Mouse (Mus musculus) right cerebral cortex, adult 2 months (tissue): ENCODE results near the gene Herpud1.
A peak's percentile ranks its signal among the peaks of the same experiment; 100 is the strongest.

Experiments
- DNase-seq, 2 experiments: peaks; one replicate each; pipeline ENCODE4 v3.0.0; 2021 to 2022; ENCODE audit warnings: low spot score in 2 of 2

The Herpud1 gene

DNA sequence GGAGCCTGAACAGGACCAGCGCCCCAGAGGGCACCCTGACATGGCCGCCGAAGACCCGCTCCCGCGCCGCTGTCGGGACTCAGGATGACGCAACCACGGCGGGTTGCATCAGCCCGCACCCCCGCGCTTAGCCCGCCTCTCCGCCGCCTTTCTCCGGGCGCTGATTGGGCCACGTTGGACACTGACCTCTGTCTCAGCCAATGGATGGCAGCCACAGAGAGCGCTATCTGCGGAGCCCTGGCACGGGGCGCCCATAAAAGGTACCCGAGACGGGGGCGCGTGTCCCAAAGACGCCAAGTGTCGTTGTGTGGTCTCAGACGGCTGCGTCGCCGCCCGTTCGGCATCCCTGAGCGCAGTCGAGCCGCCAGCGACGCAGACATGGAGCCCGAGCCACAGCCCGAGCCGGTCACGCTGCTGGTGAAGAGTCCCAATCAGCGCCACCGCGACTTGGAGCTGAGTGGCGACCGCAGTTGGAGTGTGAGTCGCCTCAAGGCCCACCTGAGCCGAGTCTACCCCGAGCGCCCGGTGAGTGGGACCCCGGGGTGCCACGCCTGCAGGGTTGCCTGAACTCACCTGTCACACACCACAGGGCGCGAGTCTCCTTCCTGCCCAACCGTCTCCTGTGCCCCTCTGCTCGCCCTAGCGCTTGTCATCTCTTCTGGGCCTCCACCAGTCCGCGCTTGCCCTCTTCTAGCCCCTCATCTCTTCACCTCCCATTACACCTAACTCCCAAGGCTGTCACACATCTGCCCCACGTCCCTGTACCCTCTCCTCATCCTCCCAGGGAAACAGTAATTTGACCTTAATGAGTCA lies at the start of gene Herpud1:
Gene Herpud1 (plus strand): TSS at position 225 of the 813 bp plus-strand sequence.
- peak; percentile 99 for DNase-seq

DNA sequence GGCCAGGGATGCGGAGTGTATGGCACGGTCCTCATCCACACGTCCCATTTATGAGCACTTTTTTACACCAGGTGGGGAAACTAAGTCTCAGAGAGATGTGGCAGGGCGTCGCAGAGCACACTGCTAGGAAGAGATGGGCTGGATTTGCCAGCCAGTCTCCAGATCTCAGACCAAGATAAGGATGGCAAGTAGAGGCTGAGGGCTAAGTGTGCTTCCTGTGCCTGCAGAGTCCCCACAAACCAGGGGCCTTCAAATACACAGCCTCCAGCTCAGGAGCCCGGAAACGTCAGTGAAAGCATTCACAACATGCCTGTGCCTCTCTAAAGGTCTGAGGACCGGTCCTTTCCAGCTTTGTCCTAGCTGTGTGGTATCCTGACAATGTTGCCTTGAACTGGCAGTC lies 48.7 kb upstream of the Herpud1 start:
- DNase-seq, result no peak

DNA sequence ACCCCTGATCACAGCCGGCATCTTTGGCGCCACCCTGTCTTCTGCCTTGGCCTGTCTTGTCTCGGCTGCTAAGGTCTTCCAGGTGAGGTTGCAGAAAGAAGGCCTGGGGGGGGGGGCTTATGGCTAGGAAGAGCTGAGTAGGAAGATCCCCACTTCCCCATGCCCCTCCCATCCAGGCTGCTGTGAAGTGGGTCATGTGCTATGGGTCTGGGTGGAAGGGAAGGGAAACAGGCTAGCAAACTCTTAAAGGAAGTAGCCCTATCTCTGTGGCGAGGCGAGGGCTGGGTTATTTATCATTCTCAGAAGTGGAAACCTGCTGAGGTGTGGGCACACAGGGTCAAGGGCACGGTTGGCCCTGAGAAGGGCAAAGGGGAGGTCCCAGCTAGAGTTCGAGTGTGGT lies 45.4 kb upstream of the Herpud1 start:
- no peak for DNase-seq

DNA sequence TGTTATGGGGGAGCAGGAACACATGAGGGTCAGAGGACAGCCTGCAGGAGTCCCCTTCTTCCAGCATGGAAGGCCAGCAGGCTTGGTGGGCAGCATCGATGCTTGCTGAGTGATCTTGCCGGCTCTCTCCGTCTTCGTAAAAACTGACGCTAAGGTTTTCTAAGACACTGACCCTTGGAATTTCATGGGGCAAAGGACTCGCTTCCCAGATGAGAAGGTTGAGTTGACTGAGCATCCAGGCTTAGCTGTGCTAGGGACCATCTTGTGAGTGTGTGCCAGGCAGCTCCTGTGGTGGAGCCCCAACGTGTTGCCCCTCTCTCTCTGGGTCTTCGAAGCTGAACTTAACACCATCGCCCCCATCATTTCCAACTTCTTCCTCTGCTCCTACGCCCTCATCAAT lies 43.5 kb upstream of the Herpud1 start:
- DNase-seq, result no peak

DNA sequence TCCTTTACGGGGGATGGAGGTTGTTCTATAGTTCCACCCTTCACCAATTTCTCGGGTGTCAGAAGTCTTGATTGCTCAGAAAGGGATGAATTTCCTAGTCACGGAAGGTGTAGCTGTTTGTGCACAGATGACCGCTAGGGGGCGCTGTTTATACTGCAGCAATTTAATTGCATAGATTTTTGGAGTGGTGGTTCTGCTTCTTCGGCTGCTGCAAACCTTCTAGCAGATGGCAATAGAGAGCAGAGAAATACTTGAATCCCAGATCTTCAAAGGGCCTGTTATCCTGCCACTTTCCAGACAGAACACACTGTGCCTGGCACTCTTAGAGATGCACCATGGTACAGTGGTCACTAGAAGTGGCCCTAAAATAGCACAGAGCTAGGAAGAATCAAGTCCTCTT lies 42.9 kb upstream of the Herpud1 start:
- DNase-seq, result peak; percentile 87 to 89

DNA sequence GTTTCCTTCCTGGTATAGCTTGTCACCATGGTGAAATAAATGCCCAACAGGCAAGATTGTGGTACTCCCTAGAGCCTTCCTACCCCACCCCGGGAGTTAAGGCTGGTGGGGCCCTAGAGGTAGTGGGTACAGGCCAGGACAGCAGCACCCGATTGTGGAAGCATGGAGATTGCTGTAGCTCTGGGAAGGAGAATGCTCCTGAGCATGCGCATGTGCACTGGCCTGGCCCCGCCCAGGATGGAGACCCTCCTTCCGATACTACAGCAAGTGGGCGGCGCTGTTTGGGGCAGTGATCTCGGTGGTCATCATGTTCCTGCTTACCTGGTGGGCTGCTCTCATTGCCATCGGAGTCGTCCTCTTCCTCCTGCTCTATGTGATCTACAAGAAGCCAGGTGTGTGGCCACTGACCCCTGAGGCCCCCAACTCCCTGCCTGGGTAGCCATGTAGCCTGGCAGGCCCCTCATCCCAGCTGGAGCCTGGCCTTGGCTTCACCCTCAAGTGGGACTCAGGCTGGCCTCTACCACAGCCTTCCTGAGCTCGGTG lies 42.4 kb upstream of the Herpud1 start:
- no peak for DNase-seq

DNA sequence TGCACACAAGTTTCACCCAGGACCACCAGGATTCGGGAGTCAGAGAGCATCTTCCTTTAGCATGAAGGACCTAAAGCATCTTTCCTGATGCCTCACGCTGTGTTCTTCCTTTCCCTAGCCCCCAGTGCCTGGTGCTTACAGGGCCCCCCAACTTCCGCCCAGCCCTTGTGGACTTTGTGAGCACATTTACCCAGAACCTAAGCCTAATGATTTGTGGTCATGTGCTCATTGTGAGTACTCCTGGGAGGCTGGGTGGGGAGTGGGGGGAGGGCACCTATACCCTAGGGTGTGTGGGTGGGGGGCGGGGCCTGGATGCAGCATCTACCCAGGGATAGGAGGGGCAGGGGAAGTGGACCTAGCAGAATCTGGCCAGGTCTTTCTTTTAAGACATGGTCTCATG lies 40.6 kb upstream of the Herpud1 start:
- no peak for DNase-seq

DNA sequence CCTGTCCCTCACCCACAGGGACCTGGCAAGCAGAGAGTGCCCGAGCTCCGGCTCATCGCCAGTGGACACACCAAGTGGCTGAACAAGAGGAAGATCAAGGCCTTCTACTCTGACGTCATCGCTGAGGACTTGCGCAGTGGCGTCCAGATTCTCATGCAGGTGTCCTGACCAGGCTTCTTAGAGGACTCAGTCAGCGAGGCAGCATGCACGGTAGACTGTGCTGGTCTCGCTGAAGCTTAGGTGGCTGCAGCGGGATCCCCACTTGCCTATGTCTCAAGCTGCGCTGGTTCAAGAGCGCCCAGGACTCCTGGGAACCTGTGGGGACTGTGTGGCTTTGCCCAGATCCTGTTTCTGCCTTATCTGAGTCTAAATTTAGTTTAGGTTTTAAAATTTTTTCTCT lies 40.0 kb upstream of the Herpud1 start:
- DNase-seq, result no peak

DNA sequence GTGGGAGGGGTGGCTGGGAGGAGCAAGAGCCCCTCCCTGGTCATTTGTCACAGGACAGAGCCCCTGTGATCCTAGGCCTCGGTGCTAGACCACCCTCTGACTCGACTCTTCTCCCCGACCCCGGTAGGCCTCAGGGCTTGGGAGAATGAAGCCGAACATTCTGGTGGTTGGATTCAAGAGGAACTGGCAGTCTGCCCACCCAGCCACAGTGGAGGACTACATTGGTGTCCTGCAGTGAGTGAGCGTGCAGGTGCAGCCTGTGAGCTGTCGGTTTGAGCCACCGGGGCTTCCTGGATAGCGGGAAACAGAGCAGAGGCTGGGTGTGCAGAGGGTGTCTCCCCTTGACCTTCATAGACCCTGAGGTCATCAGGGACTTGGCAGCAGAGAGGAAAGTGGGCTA lies 37.8 kb upstream of the Herpud1 start:
- no peak for DNase-seq

DNA sequence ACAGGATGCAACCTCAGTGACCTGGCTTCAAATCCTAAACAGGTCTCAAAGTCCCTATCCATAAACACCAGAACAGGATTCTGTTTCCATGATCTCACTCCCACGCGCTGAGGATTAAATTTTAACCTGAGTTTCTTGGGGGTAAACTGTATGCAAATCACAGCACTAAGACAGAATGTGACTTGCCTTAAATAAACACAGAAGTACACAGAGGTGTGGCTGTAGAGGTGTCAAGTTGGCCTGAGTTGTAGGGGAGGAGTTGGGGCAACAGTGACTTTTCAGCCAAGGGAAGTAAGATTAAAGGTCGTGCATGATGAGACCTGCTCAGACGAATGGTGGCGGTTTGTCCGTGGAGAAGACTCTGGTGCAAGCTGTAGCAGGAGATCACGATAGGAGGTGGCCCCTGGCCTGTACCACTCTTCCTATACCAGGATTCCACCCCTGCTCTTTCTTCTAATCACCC lies 32.1 kb upstream of the Herpud1 start:
- no peak for DNase-seq

DNA sequence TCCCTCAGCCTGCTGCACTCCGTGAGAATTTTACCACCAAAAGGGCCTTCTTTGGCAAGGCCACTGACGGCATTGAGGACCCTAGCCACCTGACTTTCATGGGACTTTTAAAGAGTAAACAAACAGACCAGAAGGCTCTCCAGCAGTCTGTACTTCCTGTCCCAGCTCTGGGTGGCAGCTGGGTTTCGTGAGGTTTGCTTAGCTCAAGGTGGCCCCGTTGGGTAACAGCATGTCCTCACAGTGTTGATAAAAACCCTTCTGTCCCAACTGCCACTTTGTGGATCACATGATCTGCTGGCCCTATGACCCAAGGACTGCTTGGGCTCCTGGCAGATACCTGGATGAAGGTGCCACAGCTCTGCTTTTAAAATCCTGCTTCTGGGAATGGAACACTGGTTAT lies 31.7 kb upstream of the Herpud1 start:
- DNase-seq, result no peak

DNA sequence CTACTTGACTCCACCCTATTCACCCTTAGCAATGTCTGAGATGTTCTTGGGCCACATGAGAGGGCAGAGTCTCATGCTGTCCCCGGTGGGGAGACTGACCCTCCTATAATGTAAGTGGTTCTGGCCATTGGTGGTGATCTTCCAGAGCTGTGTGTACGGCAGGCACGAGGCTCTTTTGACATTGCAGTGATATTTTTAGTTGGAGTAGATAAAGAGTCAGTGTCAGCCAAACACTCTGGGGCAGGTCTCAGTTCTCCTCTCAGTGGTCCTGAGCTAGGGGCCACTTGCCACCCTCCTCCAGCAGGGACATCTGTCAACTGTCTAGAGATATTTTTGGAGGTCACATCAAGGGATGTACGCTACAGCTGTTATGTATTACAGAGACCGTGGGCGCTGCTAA lies 29.0 kb upstream of the Herpud1 start:
- DNase-seq, result no peak

DNA sequence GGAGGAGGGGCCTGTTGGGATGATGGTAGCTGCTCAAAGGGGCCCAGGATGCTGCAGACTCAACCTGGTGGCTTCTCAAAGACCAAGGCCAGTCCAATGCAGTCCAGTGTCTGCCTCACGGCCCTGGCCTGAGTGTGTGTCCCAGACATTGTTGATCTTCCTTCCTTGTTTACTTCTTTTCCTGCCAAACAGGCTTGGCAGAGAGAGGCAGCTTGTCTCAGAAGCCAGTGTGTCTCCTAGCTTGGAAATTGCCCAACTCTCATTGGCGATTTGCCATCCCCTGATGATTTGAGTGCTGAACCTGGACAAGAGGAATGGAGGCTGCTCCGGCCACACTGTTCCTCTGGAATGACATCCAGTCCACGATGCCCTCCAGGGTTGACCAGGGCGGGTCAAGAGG lies 27.7 kb upstream of the Herpud1 start:
- DNase-seq, result peak; percentile 47 to 54

DNA sequence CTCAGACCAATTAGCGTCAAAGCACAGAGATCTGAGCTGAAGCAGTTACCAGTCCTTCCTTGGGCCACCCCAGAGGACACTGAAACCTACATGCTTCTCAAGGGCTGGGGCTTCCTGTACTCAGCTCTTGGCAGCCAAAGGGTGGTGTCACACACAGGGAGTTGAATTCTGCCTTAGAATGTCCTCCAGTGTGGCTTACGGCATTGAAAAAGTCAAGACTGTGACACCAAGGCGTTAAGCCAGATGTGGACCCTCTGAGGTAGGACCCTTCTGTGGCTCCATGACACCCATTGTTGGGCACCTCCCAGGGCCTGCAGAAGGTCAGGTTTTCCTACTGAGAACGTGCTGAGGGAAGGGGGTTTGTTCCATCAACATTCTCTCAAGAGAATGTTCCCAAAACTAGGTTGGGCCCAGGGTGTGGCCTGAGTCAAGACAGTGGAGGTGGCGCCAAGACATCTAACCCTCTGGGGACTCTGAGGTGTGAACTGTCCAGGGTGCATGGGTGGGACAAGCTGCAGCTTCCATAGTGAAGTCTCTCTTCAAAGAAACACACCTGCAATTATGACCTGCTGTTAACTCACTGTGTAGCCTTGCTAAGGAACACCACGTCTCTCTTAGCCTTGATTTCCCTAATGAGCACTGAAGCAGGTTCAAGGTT lies 24.3 kb upstream of the Herpud1 start:
- DNase-seq, result no peak

DNA sequence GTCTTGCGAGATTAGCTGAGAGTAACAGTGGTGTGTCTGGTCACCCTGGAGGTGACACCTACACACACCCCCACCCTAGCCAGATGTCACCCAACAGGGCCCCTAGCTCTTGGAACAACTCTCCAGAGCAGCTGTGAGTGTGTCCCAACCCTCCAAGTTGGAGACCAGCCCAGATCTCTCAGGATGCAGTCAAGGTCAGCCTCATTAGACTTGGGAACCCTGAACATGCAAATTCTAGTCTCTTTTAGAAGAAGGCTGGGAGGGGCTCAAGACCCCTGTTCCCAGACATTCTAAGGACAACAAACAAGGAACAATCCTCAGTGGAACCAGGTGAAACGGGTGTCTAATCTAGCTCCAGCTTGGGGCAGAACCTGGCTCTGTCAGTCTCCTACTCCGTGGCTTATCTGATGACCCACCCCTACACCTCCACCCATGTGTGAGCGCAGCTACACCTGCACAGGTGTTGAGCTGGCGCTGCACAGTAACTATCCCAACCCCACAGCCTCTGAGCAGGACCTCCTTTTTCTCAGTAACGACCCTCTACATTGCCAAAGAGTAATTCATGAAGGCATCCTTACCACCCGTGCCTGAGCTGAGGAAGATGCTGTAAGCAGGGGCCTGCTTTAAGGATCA lies 23.5 kb upstream of the Herpud1 start:
- DNase-seq, result no peak

DNA sequence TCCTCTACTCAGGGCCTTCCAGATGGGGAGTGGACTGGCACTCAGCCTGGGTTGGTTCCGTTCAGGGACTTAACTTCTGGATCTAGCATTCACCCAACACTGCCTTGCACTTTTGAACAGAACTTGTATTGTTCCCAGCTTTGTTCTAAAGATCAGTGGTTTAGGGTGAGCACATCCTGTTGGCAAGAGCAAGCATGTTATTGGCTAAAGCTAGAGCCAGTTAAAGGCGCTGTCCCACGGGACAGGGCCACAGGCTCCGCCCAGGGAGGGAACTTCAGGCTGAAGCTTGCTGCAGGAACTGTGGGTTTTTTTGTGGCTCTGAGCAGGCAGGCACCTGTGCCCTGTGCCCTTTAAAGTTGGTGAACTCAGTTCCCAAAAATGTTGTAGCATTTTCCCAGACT lies 22.9 kb upstream of the Herpud1 start:
- DNase-seq, result no peak

DNA sequence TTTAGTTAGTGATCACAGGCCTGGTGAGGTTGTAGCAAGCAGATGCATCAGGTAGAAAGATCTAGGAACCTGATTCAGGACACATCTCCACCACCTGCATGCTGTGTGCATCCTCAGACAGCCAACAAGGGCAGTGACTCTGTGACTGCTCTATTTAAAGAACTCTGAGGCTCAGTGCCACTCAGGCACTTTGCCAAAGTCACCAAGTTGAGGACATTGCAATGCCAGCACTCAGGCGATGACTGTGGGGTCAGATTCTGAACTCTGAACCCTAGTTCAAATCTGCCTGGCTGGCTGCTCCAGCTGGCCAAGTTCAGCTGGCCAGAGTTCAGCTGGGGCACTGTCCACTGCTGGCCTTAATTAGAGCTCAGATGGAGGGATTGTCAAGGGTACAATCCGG lies 22.3 kb upstream of the Herpud1 start:
- no peak for DNase-seq

DNA sequence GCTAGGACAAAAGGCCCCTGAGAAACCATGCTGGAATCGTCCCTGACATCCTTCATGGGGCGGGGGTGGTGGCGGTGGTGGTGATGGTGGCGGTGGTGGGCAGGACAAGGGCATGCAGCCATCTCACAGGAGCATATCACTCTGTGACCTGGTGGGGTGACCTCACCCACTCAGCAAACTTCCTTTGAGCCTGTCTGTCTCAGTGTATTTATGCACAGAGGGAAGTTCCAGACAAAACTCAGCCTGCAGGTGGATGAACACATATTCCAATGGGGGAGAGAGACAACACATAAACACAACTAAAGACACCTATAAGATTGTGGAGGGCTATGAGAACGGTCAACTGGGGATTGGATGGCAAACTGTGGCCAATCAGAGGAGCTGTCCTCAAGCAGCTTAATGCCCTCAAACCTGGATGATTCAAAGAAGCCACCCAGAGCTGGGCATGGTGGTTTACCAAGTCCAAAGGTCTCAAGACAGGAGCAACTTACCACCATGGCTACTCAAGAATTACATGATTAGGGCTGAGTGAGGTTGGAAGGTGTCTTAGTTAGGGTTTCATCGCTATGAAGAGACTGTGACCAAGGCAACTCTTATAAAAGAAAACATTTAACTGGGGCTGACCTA lies 21.4 kb upstream of the Herpud1 start:
- no peak for DNase-seq

DNA sequence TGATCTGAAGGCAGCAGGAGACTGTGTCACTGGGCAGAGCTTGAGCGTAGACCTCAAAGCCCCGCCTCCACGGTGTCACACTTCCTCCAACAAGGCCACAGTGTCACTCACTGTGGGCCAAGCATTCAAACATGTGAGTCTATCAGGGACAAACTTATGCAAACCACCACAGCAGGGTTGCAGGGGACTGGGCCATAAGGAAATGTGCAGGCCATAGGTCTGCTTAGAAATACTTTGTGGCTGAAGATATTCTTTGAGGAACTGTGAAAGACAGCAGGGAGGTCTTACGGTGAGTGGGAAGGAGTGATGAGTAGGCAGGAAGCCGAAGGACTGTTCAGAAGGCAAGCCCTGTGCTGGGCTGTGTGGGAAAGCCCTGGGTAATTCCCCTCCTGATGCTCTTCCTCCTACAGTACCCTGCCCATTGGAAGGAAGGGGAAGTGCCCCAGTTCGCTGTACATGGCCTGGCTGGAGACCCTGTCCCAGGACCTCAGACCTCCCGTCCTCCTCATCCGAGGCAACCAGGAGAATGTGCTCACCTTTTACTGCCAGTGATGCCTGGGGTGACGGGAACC lies 20.7 kb upstream of the Herpud1 start:
- no peak for DNase-seq

DNA sequence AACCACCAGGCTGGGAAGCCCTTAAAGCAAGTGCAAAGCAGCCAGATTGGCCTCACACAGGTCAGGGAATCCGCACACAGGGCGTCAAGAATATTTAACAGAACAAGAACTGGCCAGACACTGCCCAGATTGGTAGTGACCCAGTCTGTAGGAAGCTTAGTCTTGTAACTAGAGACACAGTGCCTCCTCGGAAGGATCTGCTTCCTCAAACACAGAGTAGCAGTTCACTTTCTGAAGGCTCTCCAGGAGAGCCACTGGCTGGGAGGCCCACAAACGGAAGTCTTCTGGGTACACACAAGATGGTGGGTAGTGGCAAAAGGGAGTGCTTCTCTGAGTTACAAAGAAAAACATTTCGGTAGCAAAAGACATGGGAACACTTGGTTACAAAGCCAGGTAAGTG lies 15.4 kb upstream of the Herpud1 start:
- DNase-seq, result no peak

DNA sequence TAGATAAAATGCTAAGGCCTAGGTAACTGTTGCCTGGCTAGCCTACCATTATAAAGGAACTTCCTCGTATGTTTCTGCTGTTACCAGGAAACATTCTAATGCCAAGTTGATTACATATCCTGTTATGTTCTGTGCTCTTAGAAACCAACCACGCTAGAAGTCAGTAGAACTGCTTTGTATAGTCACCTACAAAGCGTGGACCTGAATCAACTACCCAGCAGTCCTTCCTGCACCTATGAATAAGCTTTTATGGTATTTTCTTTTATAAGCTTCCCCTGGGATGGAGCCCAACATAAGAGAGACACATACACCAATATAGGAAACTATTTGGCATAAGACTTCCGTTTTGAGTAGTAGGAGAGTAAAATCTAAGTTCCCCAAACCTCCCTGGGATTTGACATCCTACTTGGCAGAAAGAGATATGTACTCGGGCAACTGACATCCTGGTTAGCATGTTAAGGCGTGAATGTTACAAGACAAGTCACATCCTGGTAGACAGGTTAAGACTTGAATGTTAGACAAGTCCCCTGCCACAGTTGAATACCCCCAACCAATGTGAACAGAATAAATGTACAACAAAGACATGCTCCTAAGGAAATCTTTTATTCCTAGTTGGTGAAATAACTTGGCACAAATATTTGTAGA lies 13.2 kb upstream of the Herpud1 start:
- no peak for DNase-seq
